Mouse (Mus musculus) thymus, postnatal 36 days (tissue): Measurements from ENCODE around the gene Map4k5.

ENCODE experiments used
- DNase-seq, 2 experiments: peaks; one replicate each; pipeline ENCODE4 v3.0.0; 2022; ENCODE audit warnings: mixed read lengths in 2 of 2

The Map4k5 gene

DNA sequence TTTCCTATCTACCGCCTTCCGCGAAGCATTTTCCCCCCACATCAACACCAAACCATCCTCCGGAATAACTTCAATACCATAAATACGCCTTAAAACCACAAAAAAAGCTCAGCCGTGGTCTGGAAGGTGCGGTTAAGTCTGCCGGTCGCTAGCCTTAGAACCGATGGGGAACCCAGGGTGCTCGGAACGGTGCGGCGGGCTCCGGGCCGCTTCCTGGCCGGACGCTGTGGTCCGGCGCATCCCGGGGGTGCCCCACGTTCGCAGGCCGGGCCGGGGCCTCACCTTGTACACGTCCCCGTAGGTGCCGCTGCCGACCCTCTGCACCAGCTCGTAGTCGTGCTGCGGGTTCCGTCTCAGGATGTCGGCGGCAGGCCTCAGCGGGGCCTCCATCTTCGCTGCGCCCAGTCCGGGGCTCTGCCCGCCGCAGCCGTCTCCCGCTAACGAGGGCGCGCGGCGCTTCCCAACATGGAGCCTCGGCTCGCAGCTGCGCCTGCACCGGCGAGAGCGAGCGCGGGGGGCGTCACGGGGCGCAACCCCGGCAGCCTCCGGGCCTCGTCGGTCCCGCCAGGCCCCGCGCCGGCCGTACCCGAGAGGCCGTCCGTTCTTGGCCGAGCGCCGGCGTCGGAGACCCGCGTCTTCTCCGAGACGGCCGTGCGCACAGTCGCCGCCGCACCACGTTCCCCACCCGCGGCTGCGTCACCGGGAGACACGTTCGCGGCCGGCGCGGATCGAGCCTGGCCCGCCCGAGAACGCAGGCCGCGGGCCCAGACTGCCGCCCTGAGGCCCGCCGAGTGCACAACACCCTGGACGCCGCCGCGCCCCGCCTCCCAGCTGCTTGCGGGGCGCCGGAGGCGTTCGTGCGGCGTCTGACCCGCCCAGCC lies at the start of gene Map4k5, which contains the start of gene Atl1:
Gene Map4k5, minus strand, starts transcription at position 830 of the 881 bp plus-strand sequence.
Gene Atl1, plus strand, starts transcription at position 244 of the 881 bp plus-strand sequence.
- peak; percentile 77 to 82 for DNase-seq

DNA sequence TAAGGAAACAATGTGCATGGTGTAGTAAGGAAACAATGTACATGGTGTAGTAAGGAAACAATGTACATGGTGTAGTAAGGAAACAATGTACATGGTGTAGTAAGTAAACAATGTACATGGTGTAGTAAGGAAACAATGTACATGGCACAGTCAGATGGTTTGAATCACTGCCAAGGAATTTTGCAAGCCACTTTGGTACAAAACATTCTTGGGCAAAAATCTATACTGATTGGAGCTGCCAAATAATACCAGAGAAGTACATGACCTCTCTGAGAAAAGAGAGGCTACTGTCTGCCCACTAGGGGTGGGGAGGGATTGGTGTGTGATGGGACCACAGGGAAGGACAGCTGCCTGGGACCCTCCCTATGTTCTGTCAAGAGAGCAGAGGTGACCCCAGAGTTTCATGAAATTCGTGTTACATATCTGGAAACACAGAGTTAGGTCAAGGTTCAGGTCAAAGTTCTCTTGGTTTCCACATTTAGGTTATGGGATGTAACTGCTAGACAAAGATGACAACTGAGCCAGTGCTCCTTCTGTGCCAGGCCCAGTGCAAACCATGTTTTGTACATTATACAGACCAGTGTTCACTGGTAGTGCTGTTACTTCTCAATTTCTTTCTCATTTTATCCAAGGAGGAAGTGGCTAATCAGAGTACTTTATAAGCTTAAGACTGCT lies 48.8 kb upstream of the Map4k5 start:
- no peak for DNase-seq

DNA sequence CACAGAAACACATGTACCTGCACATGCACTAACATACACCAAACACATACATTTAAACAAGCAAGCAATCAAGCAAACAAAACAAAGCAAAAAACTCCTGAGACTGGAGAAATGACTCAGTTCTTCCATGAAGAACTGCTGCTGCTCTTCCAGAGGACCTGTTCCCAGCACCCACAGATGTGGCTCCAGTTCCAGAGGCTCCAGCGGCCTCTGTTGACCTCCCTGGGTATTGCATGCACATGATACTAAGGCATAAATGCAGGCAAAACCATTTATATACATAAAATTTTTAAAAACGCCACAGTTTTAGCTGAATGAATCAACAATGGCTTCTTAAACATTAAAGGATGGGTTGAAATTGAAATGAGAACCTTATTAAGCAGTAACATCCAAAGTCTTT lies 46.3 kb upstream of the Map4k5 start:
- DNase-seq = no peak

GRCm38 (mm10) chr12:69937731-69938130 lies 44.7 kb upstream of the Map4k5 start:
- DNase-seq = no peak

DNA sequence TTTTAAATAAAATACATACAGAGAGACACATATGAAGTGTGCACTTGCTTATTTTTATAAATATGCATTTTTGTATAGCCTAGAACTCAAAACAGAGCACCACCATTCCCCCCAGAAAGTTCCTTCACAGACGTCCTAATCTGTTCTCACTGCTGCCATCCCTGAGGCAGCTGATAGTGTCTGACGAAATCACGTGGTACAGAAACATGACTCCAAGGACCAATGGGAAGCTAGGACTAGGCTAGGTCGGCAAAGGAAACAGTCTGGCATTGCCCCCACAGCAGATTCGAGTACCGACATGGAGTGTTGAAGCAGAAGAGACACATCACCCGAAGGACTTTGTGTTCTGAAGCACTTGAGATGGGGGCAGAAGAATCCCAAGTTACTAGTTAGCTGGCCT lies 33.7 kb upstream of the Map4k5 start:
- DNase-seq = no peak

DNA sequence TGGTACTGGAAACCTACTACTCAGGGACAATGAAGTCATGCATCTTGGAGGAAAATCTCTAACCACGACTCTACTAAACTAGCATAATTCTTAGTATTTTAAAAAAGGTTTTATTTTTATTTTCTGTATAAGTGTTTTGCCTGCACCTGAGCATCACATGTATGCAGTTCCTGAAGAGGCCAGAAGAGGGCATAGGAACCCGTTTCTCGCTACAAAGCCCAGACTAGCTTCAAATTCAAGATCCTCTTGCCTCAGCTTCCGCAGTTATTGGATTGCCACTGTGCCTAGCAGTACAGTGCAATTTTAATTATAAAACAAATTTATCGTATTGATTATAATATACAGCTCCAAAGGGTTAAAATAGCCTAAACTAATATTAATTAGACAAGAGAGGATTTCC lies 31.0 kb upstream of the Map4k5 start:
- peak; percentile 18 to 35 for DNase-seq

- DNase-seq = no peak
These were observed 30.6 kb upstream of the Map4k5 start for GRCm38 (mm10) chr12:69923603-69924002.

DNA sequence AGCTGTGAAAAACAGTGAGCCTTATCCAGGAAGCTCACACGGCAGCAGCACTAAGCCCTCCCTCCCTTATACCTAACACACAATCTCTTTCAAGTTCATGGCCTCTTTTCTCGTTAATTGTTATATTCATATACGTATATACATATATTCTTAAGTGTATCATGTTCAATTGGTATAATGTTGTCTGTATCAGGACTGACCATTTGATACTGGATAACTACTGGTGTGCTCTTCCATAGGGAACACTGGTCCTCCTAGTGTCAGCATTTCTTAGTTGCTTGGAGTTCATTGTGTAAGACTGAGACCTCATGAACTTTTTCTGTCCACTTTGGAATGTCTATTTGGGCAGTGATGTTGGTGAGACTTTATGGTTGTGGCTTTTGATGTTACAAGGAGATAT lies 30.1 kb upstream of the Map4k5 start:
- no peak for DNase-seq

GRCm38 (mm10) chr12:69922099-69922498 lies 29.1 kb upstream of the Map4k5 start:
- no peak for DNase-seq

DNA sequence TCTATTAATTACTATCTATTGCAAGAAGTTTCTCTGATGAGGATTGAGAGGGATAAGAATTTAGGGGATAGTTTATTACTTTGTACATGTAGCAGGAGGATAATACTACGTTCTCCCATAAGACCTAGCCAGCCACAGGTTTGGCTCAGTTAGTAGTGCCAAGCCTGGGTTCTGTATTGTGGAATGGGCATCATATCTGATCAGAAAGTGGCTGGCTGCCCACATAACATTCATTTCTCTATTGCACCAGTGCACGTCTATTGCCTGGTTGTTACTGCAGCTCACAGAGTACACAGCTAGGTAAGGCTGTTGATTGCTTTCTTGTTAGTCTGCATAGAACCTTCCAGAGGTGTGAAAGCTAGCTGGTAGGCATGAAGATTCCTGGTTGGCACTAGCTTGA lies 24.9 kb upstream of the Map4k5 start:
- no peak for DNase-seq

DNA sequence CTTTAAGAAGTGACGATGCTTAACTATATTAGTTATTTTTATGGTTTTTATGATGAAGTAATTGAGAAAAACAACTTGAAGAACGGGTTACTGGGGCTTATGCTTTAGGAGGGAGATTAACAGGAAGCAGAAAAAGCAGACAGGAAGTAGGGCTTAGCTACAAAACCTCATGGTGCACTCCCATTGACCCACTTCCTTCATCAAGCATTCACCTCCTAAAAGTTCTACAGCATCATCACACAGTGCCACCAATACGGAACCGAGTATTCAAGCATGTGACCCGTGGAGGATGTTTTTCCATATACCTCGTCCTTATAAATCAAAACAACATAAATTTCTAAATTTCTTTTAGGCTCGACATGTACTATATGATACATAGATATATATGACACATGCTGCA lies 19.7 kb upstream of the Map4k5 start:
- DNase-seq = no peak

DNA sequence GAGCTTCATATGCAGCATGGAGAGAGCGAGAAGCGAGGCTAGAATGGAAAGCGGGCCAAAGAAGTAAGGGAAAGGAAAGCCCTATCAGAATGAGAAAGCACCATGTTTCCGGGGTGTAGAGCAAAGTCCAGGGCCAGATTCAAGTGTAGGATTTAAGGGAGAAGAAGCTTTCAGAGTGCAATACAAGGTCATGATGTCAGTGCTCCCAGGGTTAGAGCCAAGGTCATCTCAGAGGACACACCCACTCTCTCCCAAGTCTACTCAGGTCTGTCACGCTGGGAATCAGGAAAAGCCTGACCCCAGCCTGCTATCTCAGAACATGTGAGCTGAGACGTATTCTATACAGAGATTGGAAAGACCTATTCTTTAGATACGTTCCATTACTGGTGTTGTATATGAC lies 18.9 kb upstream of the Map4k5 start:
- no peak for DNase-seq

DNA sequence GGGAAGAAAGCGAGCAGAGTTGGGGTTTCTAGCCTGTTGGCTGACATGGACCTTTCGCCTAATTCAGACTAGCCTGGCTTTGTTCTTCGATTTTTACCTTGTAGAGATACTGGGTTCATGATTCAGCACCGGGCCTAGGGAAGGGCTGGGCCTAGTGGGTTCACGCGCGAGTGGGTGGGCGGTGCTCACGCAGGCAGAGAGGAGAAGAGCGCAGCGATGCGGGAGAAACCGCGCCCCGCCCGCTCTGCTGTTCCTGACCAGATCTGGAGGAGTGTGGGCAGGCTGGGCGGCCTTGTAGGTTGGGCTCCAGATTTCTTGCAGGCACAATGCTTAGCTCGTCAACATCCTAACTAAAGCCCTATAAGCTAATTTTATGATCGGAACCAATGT lies 15.5 kb upstream of the Map4k5 start:
- no peak for DNase-seq

- DNase-seq = no peak
These were observed 14.9 kb upstream of the Map4k5 start for GRCm38 (mm10) chr12:69907667-69908510.

DNA sequence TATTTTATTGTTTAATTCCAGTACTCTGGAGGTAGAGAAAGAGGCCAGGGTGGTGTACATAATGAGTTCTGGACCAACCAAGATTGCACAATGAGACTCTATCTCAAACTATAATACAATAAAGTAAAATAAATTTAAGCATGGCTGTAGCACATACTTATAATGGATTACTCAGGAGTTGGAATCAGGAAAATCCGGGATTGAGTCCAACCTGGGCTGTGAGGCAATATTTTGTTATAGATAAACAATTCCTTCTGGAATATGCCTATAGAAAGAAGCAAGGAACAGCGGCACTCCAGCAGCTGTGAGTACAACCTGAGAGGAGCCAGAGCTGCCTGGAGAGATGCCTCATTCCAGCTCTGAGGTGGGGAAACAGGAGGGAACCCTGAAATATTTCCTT lies 12.0 kb upstream of the Map4k5 start:
- no peak for DNase-seq

GRCm38 (mm10) chr12:69898119-69898518 lies 5.1 kb upstream of the Map4k5 start:
- no peak for DNase-seq

- DNase-seq = no peak
These were observed 2.0 kb upstream of the Map4k5 start for GRCm38 (mm10) chr12:69895046-69895445.

DNA sequence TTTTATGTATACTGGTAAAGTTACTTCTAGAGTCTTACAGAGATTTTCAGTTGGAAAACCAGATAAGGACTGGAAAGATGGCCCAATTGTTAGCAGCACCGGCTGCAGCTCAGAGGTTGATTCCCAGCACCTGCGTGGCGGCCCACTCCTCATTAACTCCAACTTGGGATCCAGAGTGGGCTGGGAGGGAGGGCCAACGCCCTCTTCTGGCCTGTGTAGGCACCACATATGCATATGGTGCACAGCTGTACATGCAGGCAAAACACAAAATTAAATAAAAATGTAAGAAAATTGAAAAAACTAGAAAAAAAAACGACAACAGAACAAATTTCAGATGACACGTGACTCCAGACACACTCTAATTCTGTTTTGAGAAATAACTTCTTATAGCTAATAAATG lies 927 bp upstream of the Map4k5 start:
- no peak for DNase-seq

DNA sequence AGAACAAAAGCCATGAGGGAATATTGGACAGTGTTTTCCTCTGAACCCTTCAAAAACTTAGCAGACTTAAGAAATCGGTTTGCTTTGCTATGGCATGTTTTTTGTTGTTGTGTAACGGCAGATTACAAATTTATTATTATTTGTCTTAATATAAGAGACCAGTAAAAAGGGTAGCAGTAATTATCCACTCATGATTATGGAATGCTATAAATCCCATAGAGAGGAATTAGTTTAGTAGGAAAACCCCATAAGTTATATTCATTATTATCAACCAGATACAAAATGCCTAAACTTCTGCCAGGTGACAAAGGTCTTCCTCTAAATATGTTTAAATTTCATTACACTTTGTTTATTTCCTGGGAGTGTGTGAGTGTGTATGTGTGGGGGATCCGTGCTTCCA lies 1.3 kb downstream of the Map4k5 start:
- DNase-seq = no peak

DNA sequence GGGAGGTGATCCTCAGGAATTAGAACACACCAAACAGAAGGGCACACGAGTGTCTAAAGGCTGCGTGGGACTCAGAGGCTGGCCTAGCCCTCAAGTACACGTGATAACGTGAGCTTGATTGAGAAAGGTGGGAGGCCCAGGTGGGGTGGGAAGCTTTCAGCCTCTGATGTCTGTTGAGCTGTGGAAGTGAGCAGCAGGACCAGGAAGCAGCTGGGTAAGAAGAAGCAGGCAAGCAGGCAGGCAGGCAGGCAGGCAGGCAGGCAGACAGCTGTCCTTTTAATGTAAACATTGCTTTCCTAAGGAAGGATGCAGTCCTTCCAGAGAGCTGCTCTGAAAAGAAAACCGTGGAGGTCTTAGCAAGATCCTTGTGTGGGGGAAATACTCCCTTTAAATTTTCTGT lies 2.5 kb downstream of the Map4k5 start:
- peak in 1 of 2 experiments; percentile 34 for DNase-seq

DNA sequence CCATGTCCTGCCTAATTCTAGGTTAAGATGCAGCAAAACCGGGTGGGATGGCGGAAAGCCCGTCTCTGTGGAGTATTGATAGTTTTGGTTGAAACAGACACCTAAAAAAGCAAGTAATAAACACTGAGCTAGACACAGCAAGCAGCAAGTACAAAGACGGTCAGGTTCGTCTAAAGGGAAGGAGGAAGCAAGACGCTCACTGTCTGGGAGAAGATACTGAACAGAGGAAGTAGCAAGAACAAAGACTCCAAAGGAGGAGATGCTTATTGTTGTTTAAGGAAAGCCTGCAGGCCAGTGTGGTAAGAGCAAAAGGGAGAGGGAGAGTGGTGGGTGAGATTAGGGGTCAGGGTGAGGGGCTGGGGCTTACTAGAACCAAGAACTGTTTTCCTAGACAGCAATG lies 2.9 kb downstream of the Map4k5 start:
- no peak for DNase-seq

- DNase-seq = no peak
These were observed 4.7 kb downstream of the Map4k5 start for GRCm38 (mm10) chr12:69888345-69888744.

DNA sequence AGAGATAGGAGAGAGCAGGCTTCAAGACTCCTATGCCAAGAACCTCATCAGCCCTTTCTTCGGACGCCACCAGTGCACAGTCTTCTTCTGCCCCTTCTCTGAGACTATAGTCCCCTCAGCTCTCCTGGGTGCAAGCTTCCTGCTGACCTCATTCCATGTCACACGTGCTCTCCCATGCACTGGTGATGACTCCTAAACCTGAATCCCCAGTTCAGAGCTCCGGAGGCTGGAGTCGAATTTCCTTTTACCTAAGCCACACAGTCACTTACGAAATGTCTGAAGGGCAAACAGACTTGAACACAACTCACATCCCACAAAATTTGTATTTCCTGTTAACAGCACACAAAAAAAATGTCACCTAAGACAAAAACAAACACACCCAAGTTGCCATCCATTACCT lies 5.2 kb downstream of the Map4k5 start:
- DNase-seq = no peak
